Mouse (Mus musculus) megakaryocyte, embryonic 14.5 days (primary cell): Measurements from ENCODE around the gene Hsp90b1.

Experiments used
- FLI1 ChIP-seq: IDR thresholded peaks from 2 replicates; pipeline ENCODE4 v1.6.1; 2012; ENCODE audit warnings: low read length, inconsistent platforms, mixed read lengths
- GATA1 ChIP-seq: IDR thresholded peaks from 3 replicates; pipeline ENCODE4 v1.6.1; 2012; ENCODE audit warnings: mixed read lengths, low read length, inconsistent platforms, borderline replicate concordance

DNA sequence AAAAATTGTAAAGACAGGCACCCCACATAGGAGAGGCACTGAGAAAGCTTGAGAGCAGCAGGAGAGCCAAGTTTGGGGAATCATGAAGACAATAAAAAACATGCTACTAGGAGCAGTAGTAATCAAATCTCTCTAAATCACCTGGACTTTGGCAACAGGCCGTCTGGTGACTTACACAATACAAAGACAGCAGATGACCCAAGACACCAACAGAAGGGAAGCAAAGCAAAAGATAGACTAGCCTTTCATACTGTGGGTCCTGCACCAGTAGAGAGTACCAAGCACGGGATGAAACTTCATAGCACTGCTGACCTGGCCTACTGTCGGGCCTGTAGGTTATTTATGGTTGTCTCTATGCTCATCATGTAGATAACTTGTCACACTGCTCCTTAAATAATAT lies 5.1 kb downstream of the Hsp90b1 start:
- no peak for TF ChIP-seq GATA1
- TF ChIP-seq FLI1 = no peak
